Mouse (Mus musculus) CD4-positive, CD25-positive, alpha-beta regulatory T cell, adult 4 months (primary cell): ENCODE results near the gene Dand5. TPM values are rescaled to one million over a fixed set of nuclear protein-coding genes. Genes with fewer than 3 reads are reported as not detected.
"Not testable (repeated sequence)": the region's sequence is repeated elsewhere in the genome, so short reads cannot be mapped to it uniquely, and the experiment has no call there.

Experiments used
- ATAC-seq: one replicate; pipeline ENCODE4 v1.8.0; 2017
- polyA plus RNA-seq, 2 experiments: library from polyadenylated mRNA; unstranded; fragments of 100-300 nt; shearing (Covaris generic); gene quantifications; one replicate each; pipeline ENCODE4 v1.2.1; 2017

Gene Dand5
- polyA plus RNA-seq, 2 experiments from 2014 or later = 4.9 to 7.6 TPM

GRCm38 (mm10) chr8:84834002-84834865 lies 11.6 kb upstream of the Dand5 start:
- ATAC-seq = no peak

GRCm38 (mm10) chr8:84832759-84833742 lies 10.4 kb upstream of the Dand5 start:
- ATAC-seq = no peak

GRCm38 (mm10) chr8:84832034-84832717 lies 9.6 kb upstream of the Dand5 start:
- peak; percentile 84 for ATAC-seq

DNA sequence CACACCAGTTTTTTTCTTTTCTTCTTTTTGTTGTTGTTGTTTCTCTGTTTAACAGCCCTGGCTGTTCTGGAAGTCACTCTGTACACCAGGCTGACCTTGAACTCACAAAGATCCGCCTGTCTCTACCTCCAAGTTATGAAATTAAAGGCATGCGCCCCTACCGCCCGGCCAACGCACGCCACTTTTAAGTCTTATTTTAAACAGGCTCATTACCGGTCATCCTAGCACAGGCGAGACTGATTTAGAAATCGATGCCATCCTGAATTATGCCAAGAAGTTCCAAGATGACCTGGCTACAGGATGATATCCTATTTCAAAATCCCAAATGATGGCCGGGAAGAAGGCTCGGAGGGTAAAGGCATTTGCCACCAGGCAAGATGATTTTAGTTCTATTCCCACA lies 8.9 kb upstream of the Dand5 start, which contains the start of gene Gadd45gip1:
Gene Gadd45gip1 (plus strand): TSS at position 33 of the 400 bp plus-strand sequence.
- peak; percentile 79 for ATAC-seq

GRCm38 (mm10) chr8:84826518-84826917 lies 3.9 kb upstream of the Dand5 start:
- ATAC-seq = not testable (repeated sequence)

GRCm38 (mm10) chr8:84825636-84826035 lies 3.0 kb upstream of the Dand5 start:
- peak; percentile 84 for ATAC-seq

DNA sequence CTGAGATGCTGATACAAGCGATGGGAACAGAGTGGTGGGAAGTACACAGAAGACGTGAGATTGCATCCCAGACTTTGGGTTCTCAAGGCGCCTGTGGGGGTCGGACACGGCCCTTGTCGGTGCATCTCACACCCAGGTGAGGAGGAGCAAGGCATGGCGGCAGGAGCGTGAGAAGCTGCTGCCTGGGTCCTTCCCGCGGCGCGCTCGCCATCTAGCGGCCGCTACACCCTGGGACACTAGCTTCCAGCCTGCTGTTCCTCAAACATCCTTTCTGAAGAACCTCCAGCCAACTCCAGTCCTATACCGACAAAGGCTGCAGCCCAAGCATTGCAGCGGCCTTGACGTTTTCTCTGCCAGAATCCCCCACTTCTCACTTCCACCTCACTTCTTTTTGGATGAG lies 1.0 kb upstream of the Dand5 start:
- ATAC-seq = peak; percentile 79

DNA sequence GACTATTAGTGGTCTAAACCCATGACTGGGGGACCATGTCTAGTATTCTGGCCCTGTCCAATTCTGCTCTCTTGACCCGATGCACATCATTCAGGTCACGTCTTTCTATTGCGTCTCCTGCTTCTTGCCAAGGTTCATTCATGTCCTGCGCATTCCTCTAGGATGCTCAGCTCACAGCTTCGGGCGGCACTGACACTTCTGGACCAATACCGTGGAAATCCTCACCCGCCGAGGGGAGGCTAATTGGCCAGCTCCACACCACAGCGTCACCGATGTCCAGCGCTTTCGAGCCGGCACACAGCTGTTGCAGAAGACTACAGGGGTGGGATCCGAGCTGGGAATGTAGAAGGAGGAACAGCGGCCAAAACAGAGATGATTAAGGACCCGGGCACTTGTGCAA lies 6.5 kb downstream of the Dand5 start:
- ATAC-seq = no peak

GRCm38 (mm10) chr8:84815547-84815946 lies 7.1 kb downstream of the Dand5 start:
- ATAC-seq = peak; percentile 87

GRCm38 (mm10) chr8:84814555-84815441 lies 7.8 kb downstream of the Dand5 start:
- ATAC-seq = no peak

GRCm38 (mm10) chr8:84814240-84814554 lies 8.4 kb downstream of the Dand5 start:
- no peak for ATAC-seq

- ATAC-seq = no peak
Observed at GRCm38 (mm10) chr8:84813830-84814229, 8.8 kb downstream of the Dand5 start.

GRCm38 (mm10) chr8:84813059-84813458 lies 9.6 kb downstream of the Dand5 start:
- ATAC-seq = peak; percentile 80

DNA sequence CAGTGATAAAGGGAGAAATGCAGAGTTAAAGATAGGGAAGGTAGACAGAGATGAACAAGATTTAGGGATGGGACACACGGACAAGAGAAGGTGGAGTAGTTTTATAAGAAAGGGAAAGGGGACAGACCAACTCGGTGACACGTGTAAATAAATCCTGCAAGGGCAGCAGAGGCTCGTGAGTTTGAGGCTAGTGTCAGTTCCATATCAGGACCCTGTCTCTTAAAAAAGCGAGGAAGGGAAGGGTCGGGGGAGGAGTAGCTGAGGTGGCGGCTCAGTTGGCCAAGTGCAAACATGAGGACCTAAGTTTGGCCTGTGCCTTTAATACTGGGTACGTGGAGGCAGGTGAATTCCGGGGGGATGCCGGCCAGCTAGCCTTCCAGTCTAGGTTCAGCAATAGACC lies 11.3 kb downstream of the Dand5 start:
- ATAC-seq = no peak

DNA sequence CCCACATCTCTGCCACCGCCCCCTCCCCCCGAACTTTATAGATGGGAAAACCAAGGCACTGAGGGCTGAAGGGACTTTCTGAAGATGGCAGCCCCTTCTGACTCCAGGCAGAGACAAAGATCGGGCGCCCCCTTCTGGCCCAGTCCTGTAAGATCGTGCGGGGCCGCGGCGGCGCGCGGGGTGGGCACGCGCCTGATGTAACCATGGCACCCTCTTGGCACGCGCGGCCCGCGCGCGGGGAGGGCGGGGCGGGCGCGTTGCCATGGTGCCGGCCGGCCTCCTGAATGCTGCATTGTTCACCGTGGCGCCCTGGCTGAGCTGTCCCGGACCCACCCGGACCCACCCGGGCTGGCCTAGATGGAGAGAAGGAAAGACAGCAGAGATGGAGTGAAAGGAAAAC lies 11.7 kb downstream of the Dand5 start:
- peak; percentile 33 for ATAC-seq

- no peak for ATAC-seq
Observed at GRCm38 (mm10) chr8:84809941-84810280, 12.7 kb downstream of the Dand5 start.

DNA sequence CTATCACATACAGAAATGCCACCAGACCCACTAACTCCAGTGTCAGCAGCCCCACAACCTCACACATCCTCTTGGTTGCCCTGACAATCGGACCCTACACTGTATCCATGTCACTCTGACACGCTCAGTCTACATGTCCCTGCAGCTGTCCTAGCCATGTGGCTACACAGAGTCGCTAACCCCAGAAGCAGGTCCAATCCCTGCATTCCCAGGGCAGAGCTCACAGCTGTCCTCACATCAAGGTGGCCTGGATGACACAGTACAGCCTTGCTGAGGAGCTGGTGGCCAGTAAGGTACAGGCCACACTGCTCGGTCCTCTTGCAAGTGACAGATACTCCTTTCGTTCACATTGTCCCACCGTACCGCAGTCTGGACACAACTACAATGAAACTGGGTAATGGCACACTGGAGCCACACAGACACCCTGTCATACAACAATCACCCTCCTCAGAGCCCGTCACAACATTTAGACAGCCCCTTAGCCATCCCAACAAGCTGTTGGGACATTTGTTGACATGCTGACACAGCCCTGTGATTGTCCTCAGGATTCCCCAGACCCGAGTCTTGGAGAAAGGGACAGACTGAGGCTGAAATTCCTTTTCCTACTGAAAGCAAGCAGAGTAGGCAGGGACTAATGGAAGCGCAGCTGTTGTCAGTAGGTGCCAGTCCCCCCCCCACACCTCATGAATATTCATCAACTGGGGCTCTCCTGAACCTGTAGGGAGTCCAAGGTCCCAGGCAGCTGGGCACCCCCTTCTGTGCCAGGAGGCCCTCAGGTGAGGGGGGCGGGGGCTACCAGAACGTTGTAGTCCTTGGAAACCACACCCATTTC lies 13.3 kb downstream of the Dand5 start:
- ATAC-seq = no peak

GRCm38 (mm10) chr8:84806031-84806430 lies 16.6 kb downstream of the Dand5 start:
- ATAC-seq = no peak

DNA sequence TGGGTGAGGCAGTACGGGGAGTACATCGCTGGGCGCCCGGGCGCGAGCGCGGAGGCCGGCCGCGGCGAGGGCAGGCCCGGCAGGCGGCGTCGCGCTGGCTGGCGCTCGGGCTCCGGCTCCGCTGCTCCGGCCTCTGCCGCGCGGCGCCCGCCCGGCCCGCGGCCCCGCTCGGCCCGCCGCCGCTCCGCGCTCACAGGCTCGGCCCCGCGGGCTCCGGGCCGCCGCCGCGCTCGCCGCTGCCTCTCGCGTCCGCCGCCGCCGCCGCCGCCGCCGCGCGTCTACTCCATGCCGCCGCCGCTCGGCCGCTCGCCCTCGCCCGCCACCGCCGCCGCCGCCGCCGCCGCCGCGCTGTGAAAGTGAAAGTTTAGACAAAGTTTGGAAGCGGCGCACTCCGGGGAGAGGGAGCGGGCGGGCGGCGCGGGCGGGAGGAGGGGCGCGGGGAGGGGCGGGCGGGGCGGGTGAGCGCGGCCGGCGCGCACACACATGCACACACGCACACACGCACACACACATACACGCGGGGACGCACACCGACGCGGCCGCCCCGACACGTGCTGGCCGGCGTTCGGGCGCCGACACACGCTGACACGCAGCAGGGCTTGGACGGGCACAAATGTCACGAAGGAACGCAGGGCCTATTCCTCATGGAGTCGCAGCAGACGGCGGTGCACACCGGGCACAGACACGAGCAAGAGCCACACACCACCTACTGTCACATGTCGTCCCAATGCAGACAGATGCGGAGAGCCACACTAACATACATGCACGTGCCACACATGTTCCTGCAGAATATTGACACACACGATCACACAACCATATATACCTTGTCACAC lies 22.4 kb downstream of the Dand5 start, which contains the start of gene Nfix:
Gene Nfix (minus strand): TSS at position 346 of the 833 bp plus-strand sequence.
- ATAC-seq = peak; percentile 57
